Mouse (Mus musculus) urinary bladder, adult 2 months (tissue): ENCODE results near the gene P2ry6. TPM values are rescaled to one million over a fixed set of nuclear protein-coding genes. Genes with fewer than 3 reads are reported as not detected.

Source experiments
- DNase-seq: peaks from one replicate; pipeline ENCODE4 v3.0.0; 2022; ENCODE audit warnings: low spot score
- polyA plus RNA-seq: library from polyadenylated mRNA; depleted of rRNA; stranded (reverse); fragments of >200 nt; gene quantifications from 2 replicates; pipeline ENCODE4 v1.2.3, GENCODE M21; 2012

Gene P2ry6
- polyA plus RNA-seq, 1 experiment = 12.8 TPM

DNA sequence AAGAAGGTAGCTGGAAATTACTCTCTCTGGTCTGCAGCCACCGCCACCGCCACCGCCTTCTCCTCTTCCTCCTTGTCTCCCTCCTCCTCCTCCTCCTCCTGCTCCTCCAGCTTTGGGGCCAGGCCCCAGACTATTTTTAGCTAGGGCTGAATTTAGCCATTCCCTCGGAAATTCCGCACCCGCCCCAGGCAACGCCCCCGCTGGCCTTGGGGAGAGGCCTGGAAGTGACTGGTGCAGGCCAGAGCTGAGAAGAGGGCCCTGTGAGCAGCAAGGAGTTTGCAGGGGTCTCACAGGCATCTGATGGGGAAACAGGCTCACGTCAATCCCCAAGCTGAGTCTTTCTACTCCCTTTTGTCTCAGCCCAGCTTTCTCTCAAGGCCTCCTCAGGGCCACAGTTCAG lies 56.3 kb downstream of the P2ry6 start:
- no peak for DNase-seq

DNA sequence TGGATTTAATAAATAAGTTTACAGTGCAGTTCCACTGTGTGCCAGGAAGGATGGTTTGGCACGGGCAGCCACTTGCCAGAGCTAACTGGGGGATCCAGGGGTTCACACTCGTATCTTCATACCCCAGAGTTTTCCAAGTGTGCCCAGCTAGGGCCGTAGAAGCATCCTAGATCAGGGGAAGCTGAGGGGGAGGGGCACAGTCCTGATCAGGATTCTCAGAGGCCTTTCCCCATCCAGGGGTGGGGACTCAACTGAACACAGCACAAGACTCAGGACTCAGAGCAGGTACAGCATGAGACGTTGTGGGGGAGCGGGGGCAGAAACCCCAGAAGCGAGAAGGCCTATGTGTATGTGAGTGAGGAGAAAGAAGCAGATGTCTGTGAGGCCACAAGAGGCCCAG lies 56.7 kb downstream of the P2ry6 start:
- DNase-seq = no peak

GRCm38 (mm10) chr7:100916526-100916925 lies 57.9 kb downstream of the P2ry6 start:
- no peak for DNase-seq

DNA sequence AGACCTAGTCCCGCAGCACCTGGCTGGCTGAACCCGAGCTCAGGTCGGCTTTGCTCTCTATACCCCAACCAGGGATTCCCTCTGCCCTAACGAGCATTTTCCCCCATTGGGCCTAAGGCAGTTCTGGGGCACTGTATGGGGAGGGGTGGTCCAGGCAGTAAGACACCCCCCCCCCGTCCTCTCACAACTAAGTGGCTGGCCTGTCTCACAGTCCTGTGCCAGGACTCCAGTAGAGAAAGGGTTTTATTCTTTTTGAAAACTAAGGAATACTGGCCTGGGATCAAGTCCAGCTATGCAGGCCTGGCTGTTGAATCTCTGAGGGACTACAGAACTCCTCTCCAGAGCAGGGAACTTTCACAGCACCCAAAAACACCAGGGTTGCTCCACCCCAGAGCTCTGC lies 59.2 kb downstream of the P2ry6 start:
- no peak for DNase-seq

DNA sequence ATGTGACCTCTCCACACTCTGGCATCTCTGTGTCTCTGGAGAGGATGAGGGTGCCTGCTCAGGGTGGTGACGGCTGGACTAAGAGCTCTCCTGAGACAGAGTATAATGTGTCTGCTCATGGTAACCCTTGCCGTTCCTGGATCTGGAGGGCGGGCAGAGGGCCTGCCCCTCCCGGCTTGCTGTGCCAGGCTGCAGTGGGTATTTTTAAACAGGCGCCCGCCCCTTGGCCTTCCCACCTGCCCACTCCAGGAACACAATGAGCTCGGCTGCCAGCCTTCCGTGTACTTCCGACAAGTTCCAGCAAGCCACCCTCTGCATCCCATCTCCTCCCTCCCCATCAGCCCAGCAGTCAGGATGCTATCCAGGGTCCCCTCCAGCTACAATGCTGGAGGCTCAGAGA lies 62.7 kb downstream of the P2ry6 start:
- DNase-seq = no peak

DNA sequence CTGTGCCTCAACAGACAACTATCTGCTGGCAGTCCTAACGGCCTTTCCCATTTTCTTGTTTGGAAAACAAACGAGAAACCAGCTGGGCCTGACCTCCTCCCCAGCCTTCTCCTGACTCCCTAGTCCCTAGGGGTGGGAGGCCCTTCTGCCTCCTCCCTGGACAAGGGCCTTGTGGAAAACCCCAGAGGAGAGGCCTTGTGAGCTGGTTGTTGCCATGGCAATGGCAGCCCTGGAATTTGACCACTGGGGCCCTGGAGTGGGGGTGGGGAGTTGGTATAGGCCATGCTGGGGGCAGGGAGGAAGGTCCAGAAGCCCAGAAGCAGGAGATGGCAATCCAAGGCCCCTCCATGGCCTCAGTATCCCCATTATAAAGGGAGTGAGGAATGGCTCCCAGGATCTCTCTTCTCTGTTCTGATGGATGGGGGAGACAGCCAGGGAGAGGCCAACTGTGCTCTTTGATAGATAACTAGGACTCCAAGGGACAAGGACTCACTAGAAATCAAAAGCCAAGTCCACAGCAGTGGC lies 63.1 kb downstream of the P2ry6 start:
- DNase-seq = no peak

DNA sequence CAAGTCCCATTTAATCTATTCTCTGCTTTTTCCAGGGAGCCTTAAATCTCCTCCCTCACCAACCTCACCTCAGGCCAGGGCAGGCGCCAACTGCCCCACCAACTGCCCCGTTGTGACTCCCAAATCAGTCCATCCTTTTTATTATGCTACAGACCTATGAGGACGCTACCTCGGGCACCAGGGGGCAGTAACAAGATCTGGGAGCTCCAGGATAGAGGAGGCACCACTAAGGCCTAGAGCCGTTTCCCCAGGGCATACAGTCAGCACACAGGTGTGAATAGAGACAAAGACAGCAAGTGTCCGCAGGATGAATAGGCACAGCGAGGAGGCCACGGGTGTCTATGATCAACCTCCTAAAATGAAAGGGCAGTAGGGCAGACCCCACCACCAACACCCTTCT lies 65.9 kb downstream of the P2ry6 start:
- no peak for DNase-seq

GRCm38 (mm10) chr7:100908061-100908460 lies 66.4 kb downstream of the P2ry6 start:
- no peak for DNase-seq

DNA sequence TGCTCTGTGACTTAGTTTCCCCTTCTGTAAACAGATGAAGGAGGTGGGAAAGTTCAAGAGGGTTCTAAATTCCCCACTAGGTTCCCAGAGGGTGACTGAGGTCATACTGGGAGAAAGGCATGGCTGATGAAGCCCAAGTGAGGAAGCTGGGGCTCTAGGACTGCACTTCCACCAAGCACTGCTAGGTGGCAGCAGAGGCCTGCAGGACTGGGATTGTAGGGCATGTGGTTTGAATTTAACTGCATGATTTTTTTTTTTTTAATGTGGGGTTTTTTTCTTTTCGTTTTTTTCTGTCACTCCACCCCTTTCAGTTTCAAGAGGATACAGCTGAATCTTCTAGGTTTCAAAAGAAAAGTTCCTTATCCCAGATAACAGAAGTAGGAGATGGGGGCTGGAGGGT lies 67.2 kb downstream of the P2ry6 start:
- no peak for DNase-seq

GRCm38 (mm10) chr7:100906029-100906789 lies 68.2 kb downstream of the P2ry6 start:
- DNase-seq = no peak

DNA sequence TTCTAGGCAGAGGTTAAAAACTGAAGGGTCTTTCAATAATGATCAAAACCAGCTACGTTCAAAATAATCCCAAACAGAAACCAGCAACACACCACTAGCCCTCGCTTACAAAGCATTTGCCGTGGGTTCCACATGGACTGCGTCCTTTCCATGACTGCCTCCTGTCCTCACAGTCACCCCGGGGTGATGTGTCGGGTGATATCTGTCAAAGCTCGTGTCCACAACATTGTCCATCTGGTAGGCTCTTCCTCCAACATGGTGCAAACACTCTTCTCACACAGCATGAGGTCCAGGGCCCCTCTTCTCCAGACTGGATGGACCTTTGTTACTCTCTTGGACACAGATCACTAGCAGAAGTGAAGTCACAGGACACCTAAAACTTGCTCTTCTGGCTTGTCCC lies 69.4 kb downstream of the P2ry6 start:
- no peak for DNase-seq

- no peak for DNase-seq
These were observed 69.8 kb downstream of the P2ry6 start for GRCm38 (mm10) chr7:100904612-100905011.

- DNase-seq = no peak
These were observed 71.9 kb downstream of the P2ry6 start for GRCm38 (mm10) chr7:100902451-100903137.

DNA sequence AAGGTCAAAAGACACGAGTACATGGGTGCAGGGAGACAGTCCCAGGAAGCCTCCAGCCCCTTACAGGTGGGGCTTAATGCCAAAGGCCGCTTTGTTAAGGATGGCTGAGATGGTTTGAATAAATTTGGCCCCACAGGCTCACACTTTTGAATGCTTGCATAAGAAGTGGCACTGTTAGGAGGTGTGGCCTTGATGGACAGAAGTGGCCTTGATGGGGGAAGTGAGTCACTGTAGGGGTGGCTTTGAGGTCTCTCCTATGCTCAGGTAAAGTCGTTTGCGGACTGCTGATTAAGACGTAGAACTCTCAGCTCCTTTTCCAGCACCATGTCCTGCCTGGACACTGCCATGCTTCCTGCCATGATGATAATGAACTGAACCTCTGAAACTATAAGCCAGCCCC lies 76.6 kb downstream of the P2ry6 start:
- no peak for DNase-seq

DNA sequence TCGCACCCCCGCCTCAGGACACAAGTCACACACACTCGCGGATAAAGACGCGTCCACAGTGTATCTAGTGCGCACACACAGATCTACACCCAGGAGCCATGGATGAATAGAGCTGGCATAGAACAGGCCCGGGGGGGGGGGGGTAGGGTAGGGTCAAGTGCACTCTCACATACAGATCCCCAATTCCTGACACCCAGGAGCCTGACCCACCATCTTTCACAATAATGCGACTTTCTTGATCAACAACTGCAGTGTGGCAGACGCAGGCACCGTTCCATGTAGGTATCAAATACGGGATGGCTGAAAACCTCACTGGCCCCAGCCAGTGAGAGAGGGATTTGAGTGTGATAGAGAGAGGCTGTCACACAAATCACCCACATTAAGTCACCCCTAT lies 79.6 kb downstream of the P2ry6 start:
- DNase-seq = no peak

GRCm38 (mm10) chr7:100894057-100894832 lies 80.2 kb downstream of the P2ry6 start:
- DNase-seq = no peak

GRCm38 (mm10) chr7:100893249-100894056 lies 81.0 kb downstream of the P2ry6 start:
- no peak for DNase-seq
